Mouse (Mus musculus) ES-E14 (cell line): ENCODE measurements around the gene Diras1. TPM values are rescaled to one million over a fixed set of nuclear protein-coding genes. Genes with fewer than 3 reads are reported as not detected.

Experiments
- DNase-seq: peaks from one replicate; pipeline ENCODE4 v3.0.0-alpha.2; 2013; ENCODE audit warnings: low read depth, low spot score
- H3K27ac ChIP-seq: 2 replicates; pipeline ENCODE4 v1.5.1; 2012; ENCODE audit warnings: low read depth, mild to moderate bottlenecking, low read length, moderate library complexity, mixed read lengths; ENCODE audit not compliant: poor library complexity, insufficient read depth, severe bottlenecking
- H3K36me3 ChIP-seq: 2 replicates; pipeline ENCODE4 v1.6.1; 2012; ENCODE audit warnings: mild to moderate bottlenecking, low read length, moderate library complexity, mixed read lengths; ENCODE audit not compliant: control insufficient read depth, poor library complexity, insufficient read depth, severe bottlenecking
- H3K4me1 ChIP-seq, 2 experiments: fragments of 150-350 bp in 1 of 2; sonication (generic) in 1 of 2; 2 replicates each; pipeline ENCODE4 v1.6.1; 2012; ENCODE audit warnings: low read length in 2 of 2, mild to moderate bottlenecking in 1 of 2, mixed read lengths in 1 of 2; ENCODE audit not compliant: control insufficient read depth in 2 of 2, insufficient read depth in 2 of 2, poor library complexity in 1 of 2
- H3K4me3 ChIP-seq, 2 experiments: fragments of 150-350 bp in 1 of 2; sonication (generic) in 1 of 2; 2 replicates each; pipeline ENCODE4 v1.5.1; 2012; ENCODE audit warnings: low read length in 2 of 2, low read depth in 1 of 2, mild to moderate bottlenecking in 1 of 2, mixed read lengths in 1 of 2; ENCODE audit not compliant: insufficient read depth in 1 of 2, poor library complexity in 1 of 2, severe bottlenecking in 1 of 2
- H3K9ac ChIP-seq: 2 replicates; pipeline ENCODE4 v1.6.1; 2012; ENCODE audit warnings: low read depth, mild to moderate bottlenecking, low read length, mixed read lengths; ENCODE audit not compliant: poor library complexity, insufficient read depth, severe bottlenecking
- H3K9me3 ChIP-seq: fragments of 150-350 bp; sonication (generic); 2 replicates; pipeline ENCODE4 v1.6.1; 2012; ENCODE audit warnings: low read depth, mild to moderate bottlenecking, low read length; ENCODE audit not compliant: control insufficient read depth, insufficient read depth
- CHD2 ChIP-seq: IDR thresholded peaks from 2 replicates; pipeline ENCODE4 v1.6.1; 2014; ENCODE audit warnings: mild to moderate bottlenecking, low read depth, low read length, inconsistent platforms
- HCFC1 ChIP-seq: IDR thresholded peaks from 2 replicates; pipeline ENCODE4 v1.6.1; 2012; ENCODE audit warnings: low read length, inconsistent platforms, borderline replicate concordance; ENCODE audit not compliant: insufficient read depth
- MAFK ChIP-seq: IDR thresholded peaks from 2 replicates; pipeline ENCODE4 v1.6.1; 2014; ENCODE audit warnings: mild to moderate bottlenecking, low read depth, low read length, inconsistent platforms; ENCODE audit not compliant: insufficient read depth
- ZC3H11A ChIP-seq: IDR thresholded peaks from 2 replicates; pipeline ENCODE4 v1.6.1; 2012; ENCODE audit warnings: low read depth, mild to moderate bottlenecking, inconsistent platforms, low read length, borderline replicate concordance
- ZNF384 ChIP-seq: IDR thresholded peaks from 2 replicates; pipeline ENCODE4 v1.6.1; 2012; ENCODE audit warnings: low read depth, low read length, inconsistent platforms
- in situ Hi-C, 2 experiments: fragments of 600-800 bp; cut with MboI; formaldehyde crosslinking; loops; one replicate each; pipeline ENCODE4 v1.15.1; 2025; ENCODE audit warnings: low sequenced_read_pairs in 2 of 2, inconsistent platforms in 1 of 2; ENCODE audit not compliant: unreplicated experiment in 2 of 2
- total RNA-seq: library from RNA; depleted of rRNA; stranded (reverse); fragments of 300-350 nt; gene quantifications from 2 replicates; pipeline ENCODE4 v1.2.3, GENCODE M21; 2012

The Diras1 gene
- total RNA-seq, 1 experiment: 1.1 TPM

- no peak for TF ChIP-seq ZNF384
- no peak for TF ChIP-seq ZC3H11A
- no peak for TF ChIP-seq HCFC1
- no peak for TF ChIP-seq MAFK
- no peak for TF ChIP-seq CHD2
- no peak overlapping the region for H3K9ac ChIP-seq
- no peak for DNase-seq
- no peak overlapping the region for H3K27ac ChIP-seq
- peaks cover 0 to 6% of the 10 kb centered on the region in 2 experiments; a peak in 1 of 4 replicates for H3K4me1 ChIP-seq
- H3K4me3 ChIP-seq: no peak overlapping the region
- in situ Hi-C loops: loop anchor here in 1 of 2 experiments (10.0 kb wide), 1 partner anchor 59 kb away; no protein-coding TSS in a partner anchor
- no peaks in the 10 kb centered on the region for H3K9me3 ChIP-seq
- H3K36me3 ChIP-seq: no peaks in the 10 kb centered on the region
Measured at GRCm38 (mm10) chr10:80984223-80984622, 41.2 kb downstream of the Diras1 start.

GRCm38 (mm10) chr10:80982381-80982780, 43.1 kb downstream of the Diras1 start:
- no peaks in the 10 kb centered on the region for H3K36me3 ChIP-seq
- H3K9ac ChIP-seq: no peak overlapping the region
- no peak overlapping the region for H3K27ac ChIP-seq
- H3K9me3 ChIP-seq: no peaks in the 10 kb centered on the region
- peaks cover 0 to 6% of the 10 kb centered on the region in 2 experiments; a peak in 1 of 4 replicates for H3K4me1 ChIP-seq
- in situ Hi-C loops: loop anchor here in 1 of 2 experiments (10.0 kb wide), 1 partner anchor 58 kb away; no protein-coding TSS in a partner anchor
- H3K4me3 ChIP-seq: no peak overlapping the region
- no peak for DNase-seq
- TF ChIP-seq MAFK: no peak
- TF ChIP-seq ZC3H11A: no peak
- no peak for TF ChIP-seq CHD2
- no peak for TF ChIP-seq HCFC1
- TF ChIP-seq ZNF384: no peak

GRCm38 (mm10) chr10:80981564-80982112, 43.8 kb downstream of the Diras1 start:
- no peak for TF ChIP-seq ZNF384
- no peak for TF ChIP-seq HCFC1
- TF ChIP-seq MAFK: no peak
- no peak for TF ChIP-seq CHD2
- TF ChIP-seq ZC3H11A: no peak
- Histone ChIP-seq H3K9ac (no peak overlapping the region), H3K4me3 (no peak overlapping the region), H3K36me3 (no peaks in the 10 kb centered on the region), H3K9me3 (no peaks in the 10 kb centered on the region), H3K4me1 (peaks cover 0 to 6% of the 10 kb centered on the region in 2 experiments; a peak in 1 of 4 replicates), H3K27ac (no peak overlapping the region)
- in situ Hi-C loops: loop anchor here in 1 of 2 experiments (10.0 kb wide), 1 partner anchor 57 kb away; no protein-coding TSS in a partner anchor
- no peak for DNase-seq

GRCm38 (mm10) chr10:80975478-80975877, 50.0 kb downstream of the Diras1 start:
- H3K36me3 ChIP-seq: no peaks in the 10 kb centered on the region
- H3K4me1 ChIP-seq: no peaks in the 10 kb centered on the region
- DNase-seq: no peak
- TF ChIP-seq ZNF384 (no peak), MAFK (no peak)
- no peak overlapping the region for H3K9ac ChIP-seq
- in situ Hi-C loops: no loop called here
- no peak overlapping the region for H3K27ac ChIP-seq
- no peaks in the 10 kb centered on the region for H3K9me3 ChIP-seq
- H3K4me3 ChIP-seq: no peak overlapping the region

GRCm38 (mm10) chr10:80973722-80974121, 51.7 kb downstream of the Diras1 start:
- Histone ChIP-seq H3K36me3 (no peaks in the 10 kb centered on the region), H3K4me1 (no peaks in the 10 kb centered on the region), H3K4me3 (no peak overlapping the region), H3K9ac (no peak overlapping the region), H3K27ac (no peak overlapping the region), H3K9me3 (no peaks in the 10 kb centered on the region)
- no peak for DNase-seq
- in situ Hi-C loops: no loop called here
- TF ChIP-seq ZNF384 (no peak), ZC3H11A (no peak), HCFC1 (no peak), MAFK (no peak), CHD2 (no peak)
